Mouse (Mus musculus) G1E-ER4 (cell line): ENCODE results near the gene Rnf169. TPM values are rescaled to one million over a fixed set of nuclear protein-coding genes. Genes with fewer than 3 reads are reported as not detected.

Source experiments
- GATA1 ChIP-seq: IDR thresholded peaks from one replicate; pipeline ENCODE4 v1.8.0; 2012; ENCODE audit warnings: low read length, inconsistent platforms
- polyA plus RNA-seq: library from polyadenylated mRNA; stranded (reverse); fragments of >175 nt; gene quantifications from 2 replicates; pipeline ENCODE4 v1.2.3, GENCODE M21; 2012

Rnf169 gene
- 3.2 and 3.5 TPM in 2 replicates for polyA plus RNA-seq

GRCm38 (mm10) chr7:99980132-99980591 lies at the start of gene Rnf169:
Gene Rnf169, minus strand, starts transcription at chr7:99980448.
- TF ChIP-seq GATA1 = no peak

GRCm38 (mm10) chr7:100029307-100029706 lies 49.1 kb upstream of the Rnf169 start:
- TF ChIP-seq GATA1 = no peak

- TF ChIP-seq GATA1 = no peak
Measured at GRCm38 (mm10) chr7:100027353-100027752, 47.1 kb upstream of the Rnf169 start.

- TF ChIP-seq GATA1 = no peak
Measured at GRCm38 (mm10) chr7:100017056-100017455, 36.8 kb upstream of the Rnf169 start.

- TF ChIP-seq GATA1 = no peak
Measured at GRCm38 (mm10) chr7:100014123-100014600, 33.9 kb upstream of the Rnf169 start.

- no peak for TF ChIP-seq GATA1
Measured at GRCm38 (mm10) chr7:100012515-100012914, 32.3 kb upstream of the Rnf169 start.

GRCm38 (mm10) chr7:100012085-100012484 lies 31.8 kb upstream of the Rnf169 start:
- no peak for TF ChIP-seq GATA1

- no peak for TF ChIP-seq GATA1
Measured at GRCm38 (mm10) chr7:100010711-100011110, 30.5 kb upstream of the Rnf169 start.

- no peak for TF ChIP-seq GATA1
Measured at GRCm38 (mm10) chr7:100009640-100010039, 29.4 kb upstream of the Rnf169 start.

GRCm38 (mm10) chr7:100008765-100009164 lies 28.5 kb upstream of the Rnf169 start:
- TF ChIP-seq GATA1 = no peak

GRCm38 (mm10) chr7:100006411-100006810 lies 26.2 kb upstream of the Rnf169 start:
- TF ChIP-seq GATA1 = no peak

GRCm38 (mm10) chr7:100005790-100006189 lies 25.5 kb upstream of the Rnf169 start, which contains the start of gene Chrdl2:
Gene Chrdl2, plus strand, starts transcription at chr7:100006172.
- TF ChIP-seq GATA1 = no peak

- TF ChIP-seq GATA1 = no peak
Measured at GRCm38 (mm10) chr7:100003781-100004180, 23.5 kb upstream of the Rnf169 start.

- TF ChIP-seq GATA1 = no peak
Measured at GRCm38 (mm10) chr7:99998668-99999067, 18.4 kb upstream of the Rnf169 start.

GRCm38 (mm10) chr7:99995186-99995585 lies 14.9 kb upstream of the Rnf169 start:
- no peak for TF ChIP-seq GATA1

- TF ChIP-seq GATA1 = no peak
Measured at GRCm38 (mm10) chr7:99993159-99993558, 12.9 kb upstream of the Rnf169 start.

GRCm38 (mm10) chr7:99990990-99991707 lies 10.9 kb upstream of the Rnf169 start:
- TF ChIP-seq GATA1 = no peak
